ENCODE assay signal across 9 mouse cellular contexts in genomic region chr11:7063001-7063584, GRCm38 (mm10). TPM values are rescaled to one million over a fixed set of nuclear protein-coding genes. Genes with fewer than 3 reads are reported as not detected.
A peak's percentile ranks its signal among the peaks of the same experiment; 100 is the strongest.
DNase-seq lines count a peak whose midpoint lies in the region; ATAC-seq and TF ChIP-seq lines count a peak whose summit lies in the region.
"Had no signal": no experiment of that assay in that cellular context is flagged by ENCODE, and none has a peak within 500 bp of the region (broad histone marks: within the 10 kb centered on the region; RNA-seq: fewer than 3 reads in every experiment).

Gene Adcy1 (plus strand): TSS chr11:7063489.

- ATAC-seq in forebrain, embryonic 12.5 days (ENCODE audit: low FRiP score), result peak; percentile 76
- ATAC-seq in midbrain, embryonic 11.5 days (ENCODE audit: low FRiP score), result peak; percentile 68
- no peak for ATAC-seq in erythroid progenitor cell, adult 5-6 weeks (replicated peaks; ENCODE audit: low FRiP score, poor library complexity, severe bottlenecking)

- DNase-seq in kidney, adult 2 months, result no peak
- DNase-seq in kidney, adult 8-10 months, result no peak
- DNase-seq in layer of hippocampus, adult 9-11 months, result peak; percentile 34
- DNase-seq in midbrain, embryonic 11.5 days (ENCODE audit: low spot score, missing footprints), result peak; percentile 96
- DNase-seq in yolk sac, embryonic 10.5 days (ENCODE audit: low spot score), result no peak

- no peak for TF ChIP-seq CTCF in kidney, adult 2 months (conservative IDR thresholded peaks at IDR 0.05; ENCODE audit: insufficient read depth, insufficient read length, low read depth, low read length)

- H3K9me3 ChIP-seq in forebrain, embryonic 12.5 days, result no peaks in the 10 kb centered on the region
- no peaks in the 10 kb centered on the region for H3K9me3 ChIP-seq in midbrain, embryonic 11.5 days (ENCODE audit: control insufficient read depth, low read length)

- no peaks in the 10 kb centered on the region for H3K36me3 ChIP-seq in kidney, adult 2 months (ENCODE audit: control insufficient read depth, insufficient read depth, low read length)
- H3K36me3 ChIP-seq in forebrain, embryonic 12.5 days (replicated peaks), result no peaks in the 10 kb centered on the region
- no peaks in the 10 kb centered on the region for H3K36me3 ChIP-seq in midbrain, embryonic 11.5 days (ENCODE audit: control insufficient read depth, insufficient read depth, low read length)

- H3K4me2 ChIP-seq in forebrain, embryonic 12.5 days, result peak within 1 kb of the TSS; percentile 93
- peak within 1 kb of the TSS; percentile 91 for H3K4me2 ChIP-seq in midbrain, embryonic 11.5 days

- peak within 1 kb of the TSS; percentile 54 for H3K4me3 ChIP-seq in kidney, adult 2 months (ENCODE audit: insufficient read depth, low read depth, low read length)
- H3K4me3 ChIP-seq in brown adipose tissue, adult 24 weeks (ENCODE audit: insufficient read depth, low read depth, low read length), result peak within 1 kb of the TSS; percentile 3; the same call in 1 of the 2 replicates
- peak within 1 kb of the TSS; percentile 61 for H3K4me3 ChIP-seq in forebrain, embryonic 12.5 days (replicated peaks)
- H3K4me3 ChIP-seq in midbrain, embryonic 11.5 days (ENCODE audit: low read depth, low read length), result peak within 1 kb of the TSS; percentile 64

- no peak within 1 kb of the TSS for H3K27ac ChIP-seq in kidney, adult 2 months (ENCODE audit: insufficient read depth, low read depth, low read length)
- no peak within 1 kb of the TSS for H3K27ac ChIP-seq in brown adipose tissue, adult 24 weeks (replicated peaks; ENCODE audit: low read depth, low read length)
- no peak within 1 kb of the TSS for H3K27ac ChIP-seq in forebrain, embryonic 12.5 days
- H3K27ac ChIP-seq in midbrain, embryonic 11.5 days (ENCODE audit: low read depth, low read length), result no peak within 1 kb of the TSS
- H3K27ac ChIP-seq: macrophage had no signal

- 11% methylated on average over 69 of the region's 69 CpGs for WGBS in kidney, adult 2 months
- WGBS in forebrain, embryonic 12.5 days, result under 1% methylated on average over 61 of the region's 69 CpGs
- WGBS in midbrain, embryonic 11.5 days, result under 1% methylated on average over 44 of the region's 69 CpGs

- TF ChIP-seq POLR2A in kidney, adult 2 months (IDR thresholded peaks at IDR 0.05; ENCODE audit: low read depth, low read length), result no peak

- H3K27me3 ChIP-seq in kidney, adult 2 months (replicated peaks; ENCODE audit: control insufficient read depth, insufficient read depth, low read length), result no peaks in the 10 kb centered on the region
- peaks cover 66% of the 10 kb centered on the region for H3K27me3 ChIP-seq in forebrain, embryonic 12.5 days
- peaks cover 31% of the 10 kb centered on the region for H3K27me3 ChIP-seq in midbrain, embryonic 11.5 days (ENCODE audit: control insufficient read depth, insufficient read depth, low read length)

- peak within 1 kb of the TSS; percentile 58 for H3K9ac ChIP-seq in forebrain, embryonic 12.5 days
- peak within 1 kb of the TSS; percentile 70 for H3K9ac ChIP-seq in midbrain, embryonic 11.5 days (ENCODE audit: low read length)

- H3K4me1 ChIP-seq in kidney, adult 2 months (ENCODE audit: control insufficient read depth, insufficient read depth, low read length), result no peaks in the 10 kb centered on the region; the same call in 1 of the 2 replicates
- H3K4me1 ChIP-seq in brown adipose tissue, adult 24 weeks (ENCODE audit: control insufficient read depth, insufficient read depth, insufficient read length, low read length), result no peaks in the 10 kb centered on the region
- peaks cover 28% of the 10 kb centered on the region for H3K4me1 ChIP-seq in forebrain, embryonic 12.5 days
- H3K4me1 ChIP-seq in midbrain, embryonic 11.5 days (ENCODE audit: control insufficient read depth, insufficient read depth, low read length), result peaks cover 16% of the 10 kb centered on the region; the same call in 1 of the 2 replicates

RNA-seq across cellular contexts. Expression of gene Adcy1, which starts in this region (rescaled TPM):
- 3.7 and 4.2 TPM in 2 replicates for polyA plus RNA-seq in kidney, adult 2 months (2012; rRNA removed)
- not detected in 2 replicates for polyA plus RNA-seq in brown adipose tissue, adult 24 weeks (2012; ENCODE audit: insufficient read depth, insufficient read length, missing spikeins)
- polyA plus RNA-seq in forebrain, embryonic 12.5 days (2016; fragmentation: Nextera tagmentation; extraction: Ambion mirVana), result 1.1 and 1.3 TPM in 2 replicates
- polyA plus RNA-seq in midbrain, embryonic 11.5 days (2014; fragmentation: Nextera tagmentation; extraction: Ambion mirVana), result 1.5 and 2.2 TPM in 2 replicates
- total RNA-seq in erythroid progenitor cell, adult 5-6 weeks (2015; ENCODE audit: low replicate concordance), result not detected in 2 replicates
- total RNA-seq in erythroid progenitor cell, adult 5-6 weeks (2017; ENCODE audit: low replicate concordance), result not detected in 2 replicates
- polyA plus RNA-seq: macrophage had no signal

Comparison
In these comparisons a context has a peak if more than half of its experiments do, and no peak if none do; other contexts are left out.
1. DNase-seq: peak in layer of hippocampus, adult 9-11 months (single experiment) and midbrain, embryonic 11.5 days (single experiment); none in kidney, adult 2 months (single experiment), kidney, adult 8-10 months (0 of 2) and yolk sac, embryonic 10.5 days (single experiment).
2. H3K4me3 ChIP-seq: peak in every context shown above with its lines; median percentile 64 in midbrain, embryonic 11.5 days; 61 in forebrain, embryonic 12.5 days; 54 in kidney, adult 2 months; 3 in brown adipose tissue, adult 24 weeks.